Mouse (Mus musculus) G1E (cell line): ENCODE measurements at regions not wholly inside any gene's neighbourhood (a gene's known extent, or its start where the extent isn't known, plus 50 kb on each side); places are given as distances from the start of the nearest gene placed in this dataset.

Experiments
- ATAC-seq: 2 replicates; pipeline ENCODE4 v1.8.0; 2016; ENCODE audit warnings: mild to moderate bottlenecking; ENCODE audit not compliant: insufficient number of reproducible peaks, poor library complexity, low FRiP score, severe bottlenecking; ENCODE audit errors: extremely low read depth
- DNase-seq: peaks from one replicate; pipeline ENCODE4 v3.0.0; 2012; ENCODE audit warnings: low spot score
- H3K27me3 ChIP-seq: 2 replicates; pipeline ENCODE4 v1.6.1; 2012; ENCODE audit warnings: mild to moderate bottlenecking, low read length, inconsistent platforms; ENCODE audit not compliant: insufficient read depth
- H3K36me3 ChIP-seq: replicated peaks from 2 replicates; pipeline ENCODE3; 2012; ENCODE audit warnings: mild to moderate bottlenecking, inconsistent platforms
- H3K4me1 ChIP-seq: 2 replicates; pipeline ENCODE4 v1.6.1; 2012; ENCODE audit warnings: low read depth, low read length, inconsistent platforms, mixed read lengths; ENCODE audit not compliant: insufficient read depth
- H3K4me3 ChIP-seq: 2 replicates; pipeline ENCODE4 v1.5.1; 2012; ENCODE audit warnings: low read depth, mild to moderate bottlenecking, inconsistent platforms, low read length, moderate library complexity, mixed read lengths
- H3K9me3 ChIP-seq: replicated peaks from 2 replicates; pipeline ENCODE4 v1.6.1; 2012; ENCODE audit warnings: inconsistent platforms
- CTCF ChIP-seq: IDR thresholded peaks from 2 replicates; pipeline ENCODE4 v1.5.1; 2012; ENCODE audit warnings: low read depth, low read length, inconsistent platforms, mixed read lengths
- GATA1 ChIP-seq: IDR thresholded peaks from 2 replicates; pipeline ENCODE4 v1.6.1; 2012; ENCODE audit warnings: borderline replicate concordance, low read length, inconsistent platforms, mixed read lengths
- GATA2 ChIP-seq: IDR thresholded peaks from 2 replicates; pipeline ENCODE4 v1.6.1; 2012; ENCODE audit warnings: low read depth, low read length, inconsistent platforms, borderline replicate concordance
- POLR2AphosphoS5 ChIP-seq: IDR thresholded peaks from 2 replicates; pipeline ENCODE4 v1.6.1; 2012; ENCODE audit warnings: low read depth, low read length, inconsistent platforms; ENCODE audit not compliant: insufficient replicate concordance
- TAL1 ChIP-seq: conservative IDR thresholded peaks from 2 replicates; pipeline ENCODE4 v1.6.1; 2012; ENCODE audit warnings: low read depth, low read length, inconsistent platforms, mixed read lengths

GRCm38 (mm10) chr10:29661752-29662151, 126.1 kb upstream of the Rspo3 start:
- Histone ChIP-seq H3K4me1 (no peaks in the 10 kb centered on the region), H3K27me3 (no peaks in the 10 kb centered on the region), H3K9me3 (no peaks in the 10 kb centered on the region), H3K4me3 (no peak overlapping the region), H3K36me3 (no peaks in the 10 kb centered on the region)
- ATAC-seq (no peak), DNase-seq (no peak)
- no peak for TF ChIP-seq POLR2AphosphoS5
- TF ChIP-seq TAL1, result no peak
- TF ChIP-seq CTCF, result no peak
- no peak for TF ChIP-seq GATA1
- TF ChIP-seq GATA2, result no peak

- DNase-seq (no peak), ATAC-seq (no peak)
- Histone ChIP-seq H3K9me3 (no peaks in the 10 kb centered on the region), H3K4me3 (no peak overlapping the region), H3K36me3 (no peaks in the 10 kb centered on the region), H3K27me3 (no peaks in the 10 kb centered on the region), H3K4me1 (no peaks in the 10 kb centered on the region)
- no peak for TF ChIP-seq POLR2AphosphoS5
- no peak for TF ChIP-seq TAL1
- no peak for TF ChIP-seq GATA1
- no peak for TF ChIP-seq GATA2
- TF ChIP-seq CTCF, result no peak
Measured at GRCm38 (mm10) chr10:29640249-29640648, 104.6 kb upstream of the Rspo3 start.

GRCm38 (mm10) chr10:29635828-29636227, 100.2 kb upstream of the Rspo3 start:
- ATAC-seq (no peak), DNase-seq (no peak)
- Histone ChIP-seq H3K36me3 (no peaks in the 10 kb centered on the region), H3K4me1 (no peaks in the 10 kb centered on the region), H3K4me3 (no peak overlapping the region), H3K27me3 (no peaks in the 10 kb centered on the region), H3K9me3 (no peaks in the 10 kb centered on the region)
- TF ChIP-seq CTCF (no peak), GATA2 (no peak), GATA1 (no peak), POLR2AphosphoS5 (no peak), TAL1 (no peak)

- DNase-seq (no peak), ATAC-seq (no peak)
- no peak overlapping the region for H3K4me3 ChIP-seq
- no peak for TF ChIP-seq GATA2
- TF ChIP-seq CTCF, result no peak
- no peak for TF ChIP-seq TAL1
- TF ChIP-seq POLR2AphosphoS5, result no peak
- no peaks in the 10 kb centered on the region for H3K36me3 ChIP-seq
- H3K27me3 ChIP-seq, result no peaks in the 10 kb centered on the region
- H3K4me1 ChIP-seq, result no peaks in the 10 kb centered on the region
- no peaks in the 10 kb centered on the region for H3K9me3 ChIP-seq
Measured at GRCm38 (mm10) chr10:29595455-29595854, 59.8 kb upstream of the Rspo3 start.

GRCm38 (mm10) chr10:29594969-29595368, 59.3 kb upstream of the Rspo3 start:
- no peaks in the 10 kb centered on the region for H3K36me3 ChIP-seq
- DNase-seq (no peak), ATAC-seq (no peak)
- TF ChIP-seq TAL1, result no peak
- no peaks in the 10 kb centered on the region for H3K4me1 ChIP-seq
- no peak overlapping the region for H3K4me3 ChIP-seq
- H3K27me3 ChIP-seq, result no peaks in the 10 kb centered on the region
- H3K9me3 ChIP-seq, result no peaks in the 10 kb centered on the region

- DNase-seq (no peak), ATAC-seq (no peak)
- TF ChIP-seq GATA1 (no peak), GATA2 (no peak), TAL1 (no peak), POLR2AphosphoS5 (no peak), CTCF (no peak)
- no peaks in the 10 kb centered on the region for H3K36me3 ChIP-seq
- H3K4me3 ChIP-seq, result no peak overlapping the region
- no peaks in the 10 kb centered on the region for H3K4me1 ChIP-seq
- no peaks in the 10 kb centered on the region for H3K27me3 ChIP-seq
- H3K9me3 ChIP-seq, result no peaks in the 10 kb centered on the region
Measured at GRCm38 (mm10) chr10:29592906-29593305, 57.2 kb upstream of the Rspo3 start.

GRCm38 (mm10) chr10:29590187-29590586, 54.5 kb upstream of the Rspo3 start:
- DNase-seq (no peak), ATAC-seq (no peak)
- Histone ChIP-seq H3K27me3 (no peaks in the 10 kb centered on the region), H3K36me3 (no peaks in the 10 kb centered on the region), H3K4me3 (no peak overlapping the region), H3K9me3 (no peaks in the 10 kb centered on the region), H3K4me1 (no peaks in the 10 kb centered on the region)
- TF ChIP-seq POLR2AphosphoS5, result no peak
